Mouse (Mus musculus) testis, postnatal 10 days (tissue): ENCODE data around the gene 1700011M02Rik.
"Not testable (repeated sequence)": the region's sequence is repeated elsewhere in the genome, so short reads cannot be mapped to it uniquely, and the experiment has no call there.

Source experiments
- DNase-seq: peaks from one replicate; pipeline ENCODE4 v3.0.0; 2021; ENCODE audit warnings: low spot score

1700011M02Rik gene

GRCm38 (mm10) chrX:102908587-102908986 is at the start of gene 1700011M02Rik, which contains the start of gene Dmrtc1a:
1700011M02Rik (plus strand) TSS chrX:102908905.
Dmrtc1a (minus strand) TSS chrX:102908687.
- not testable (repeated sequence) for DNase-seq

GRCm38 (mm10) chrX:102867871-102868270 is 40.8 kb upstream of the 1700011M02Rik start, which contains the start of gene 1700031F05Rik:
1700031F05Rik (minus strand) TSS chrX:102867971.
- DNase-seq: no peak

DNA sequence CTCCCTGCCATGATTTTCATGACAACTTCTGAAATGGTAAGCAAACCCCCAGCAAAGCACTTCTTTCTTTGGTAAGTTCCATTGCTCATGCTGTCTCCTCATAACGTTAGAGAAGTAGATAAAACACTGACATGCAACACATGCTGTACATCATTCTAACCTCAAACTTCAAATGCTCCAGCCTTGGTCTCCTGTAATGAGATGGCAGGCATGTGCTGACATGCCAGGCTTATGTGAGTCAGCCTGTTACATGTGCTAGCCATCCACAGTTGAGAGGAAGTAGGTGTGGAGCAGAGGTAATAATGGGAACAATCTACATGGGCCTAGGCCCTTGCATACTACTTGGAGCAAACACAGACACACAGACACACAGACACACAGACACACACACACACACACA is 6.1 kb downstream of the 1700011M02Rik start:
- not testable (repeated sequence) for DNase-seq

DNA sequence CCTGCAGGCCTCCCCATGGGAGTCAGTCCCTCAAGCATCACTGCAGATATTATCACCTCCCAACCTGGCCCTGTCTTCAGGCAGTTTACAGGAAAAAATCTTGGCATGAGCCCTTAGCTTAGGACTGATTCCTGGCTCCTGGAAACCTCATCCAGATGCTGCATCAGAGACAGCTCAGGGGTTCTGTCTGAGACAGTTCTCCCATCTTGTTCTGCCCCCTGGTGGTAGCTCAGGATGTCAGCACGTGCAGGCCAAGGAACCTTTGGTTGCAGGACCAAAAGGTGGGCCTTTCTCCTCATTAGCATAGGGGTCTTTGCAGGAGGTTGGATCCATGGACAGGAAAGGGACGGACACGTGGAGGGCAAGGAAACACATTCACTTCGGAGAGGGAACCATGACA is 18.0 kb downstream of the 1700011M02Rik start:
- DNase-seq: peak; percentile 65

GRCm38 (mm10) chrX:102928072-102928471 is 19.4 kb downstream of the 1700011M02Rik start, which contains the start of gene 1700018G05Rik:
1700018G05Rik (plus strand) TSS chrX:102928372.
- DNase-seq: not testable (repeated sequence)

GRCm38 (mm10) chrX:102932992-102933570 is 24.4 kb downstream of the 1700011M02Rik start:
- no peak for DNase-seq

- DNase-seq: peak; percentile 73
Observed at GRCm38 (mm10) chrX:102933571-102934394, 25.1 kb downstream of the 1700011M02Rik start.

GRCm38 (mm10) chrX:102934395-102934764 is 25.7 kb downstream of the 1700011M02Rik start:
- no peak for DNase-seq

- DNase-seq: no peak
Observed at GRCm38 (mm10) chrX:102936743-102937142, 28.0 kb downstream of the 1700011M02Rik start.

GRCm38 (mm10) chrX:102950136-102950535 is 41.4 kb downstream of the 1700011M02Rik start:
- DNase-seq: not testable (repeated sequence)

GRCm38 (mm10) chrX:102958917-102959316 is 50.2 kb downstream of the 1700011M02Rik start:
- peak; percentile 41 for DNase-seq
